Mouse (Mus musculus) liver, embryonic 14.5 days (tissue): ENCODE measurements around the gene Tet3. TPM values are rescaled to one million over a fixed set of nuclear protein-coding genes. Genes with fewer than 3 reads are reported as not detected.

Source experiments
- ATAC-seq: fragments of 200-750 bp; cut with Nextera tagmentation; 2 replicates; pipeline ENCODE4 v1.8.0; 2017; ENCODE audit warnings: moderate number of reproducible peaks, mild to moderate bottlenecking, moderate library complexity; ENCODE audit not compliant: insufficient read depth
- DNase-seq, 3 experiments: peaks; one replicate each; pipeline ENCODE4 v3.0.0-alpha.2; 2012 to 2013; ENCODE audit warnings: low read depth in 3 of 3, low spot score in 3 of 3
- H3K27ac ChIP-seq: fragments of 300-500 bp; sonication (generic); 2 replicates; pipeline ENCODE4 v1.5.1; 2014; ENCODE audit warnings: moderate library complexity, mild to moderate bottlenecking, control low read depth, inconsistent platforms
- H3K27me3 ChIP-seq: fragments of 300-500 bp; sonication (generic); 2 replicates; pipeline ENCODE4 v1.6.1; 2014; ENCODE audit warnings: mild to moderate bottlenecking, low read length, moderate library complexity; ENCODE audit not compliant: control insufficient read depth, insufficient read depth
- H3K36me3 ChIP-seq: fragments of 300-500 bp; sonication (generic); replicated peaks from 2 replicates; pipeline ENCODE4 v1.6.1; 2014; ENCODE audit warnings: low read depth; ENCODE audit not compliant: control insufficient read depth, insufficient read depth
- H3K4me1 ChIP-seq, 2 experiments: fragments of 200-500 bp in 1 of 2; fragments of 300-500 bp in 1 of 2; sonication (generic) in 1 of 2; replicated peaks; 2 replicates each; pipeline ENCODE4 v1.6.1; 2012 to 2014; ENCODE audit warnings: antibody characterized with exemption in 1 of 2, inconsistent platforms in 1 of 2, low read length in 1 of 2; ENCODE audit not compliant: control insufficient read depth in 2 of 2, insufficient read depth in 2 of 2
- H3K4me2 ChIP-seq: fragments of 300-500 bp; sonication (generic); 2 replicates; pipeline ENCODE4 v1.6.1; 2014; ENCODE audit warnings: low read depth, mild to moderate bottlenecking, control low read depth, moderate library complexity
- H3K4me3 ChIP-seq, 2 experiments: fragments of 200-500 bp in 1 of 2; fragments of 300-500 bp in 1 of 2; sonication (generic) in 1 of 2; 2 replicates each; pipeline ENCODE4 v1.5.1; 2012 to 2014; ENCODE audit warnings: low read depth in 2 of 2, low read length in 2 of 2, mild to moderate bottlenecking in 2 of 2, control low read depth in 1 of 2, inconsistent platforms in 1 of 2, moderate library complexity in 1 of 2; ENCODE audit not compliant: insufficient read depth in 1 of 2
- H3K9ac ChIP-seq: fragments of 300-500 bp; sonication (generic); replicated peaks from 2 replicates; pipeline ENCODE4 v1.6.1; 2014; ENCODE audit warnings: mild to moderate bottlenecking, control low read depth, moderate library complexity
- H3K9me3 ChIP-seq: fragments of 300-500 bp; sonication (generic); 2 replicates; pipeline ENCODE4 v1.6.1; 2016; ENCODE audit warnings: low read length, mixed read lengths; ENCODE audit not compliant: control insufficient read depth
- CTCF ChIP-seq: IDR thresholded peaks from 2 replicates; pipeline ENCODE4 v1.5.1; 2016; ENCODE audit warnings: antibody characterized with exemption, low read depth, control low read depth
- EP300 ChIP-seq: IDR thresholded peaks from 2 replicates; pipeline ENCODE4 v1.6.1; 2016; ENCODE audit warnings: antibody characterized with exemption, low read depth
- WGBS: fragments of 180-500 bp; shearing (Covaris S2); extraction: QIAGEN DNeasy Blood & Tissue Kit; methylation state at CpG from one replicate; pipeline ENCODE4 v1.1.7; 2014; ENCODE audit not compliant: insufficient replicate concordance; 5-methylcytosine and 5-hydroxymethylcytosine counted together
- polyA plus RNA-seq, 2 experiments: library from polyadenylated mRNA; depleted of rRNA in 1 of 2; stranded (reverse) in 1 of 2; unstranded in 1 of 2; fragments of >200 nt; fragmentation: Nextera tagmentation in 1 of 2; extraction: Ambion mirVana in 1 of 2; gene quantifications; 2 replicates each; pipeline versions ENCODE4 v1.2.1 to v1.2.3; 2012 to 2014

The Tet3 gene
- polyA plus RNA-seq, 2 experiments = 3.1 to 7.7 TPM

DNA sequence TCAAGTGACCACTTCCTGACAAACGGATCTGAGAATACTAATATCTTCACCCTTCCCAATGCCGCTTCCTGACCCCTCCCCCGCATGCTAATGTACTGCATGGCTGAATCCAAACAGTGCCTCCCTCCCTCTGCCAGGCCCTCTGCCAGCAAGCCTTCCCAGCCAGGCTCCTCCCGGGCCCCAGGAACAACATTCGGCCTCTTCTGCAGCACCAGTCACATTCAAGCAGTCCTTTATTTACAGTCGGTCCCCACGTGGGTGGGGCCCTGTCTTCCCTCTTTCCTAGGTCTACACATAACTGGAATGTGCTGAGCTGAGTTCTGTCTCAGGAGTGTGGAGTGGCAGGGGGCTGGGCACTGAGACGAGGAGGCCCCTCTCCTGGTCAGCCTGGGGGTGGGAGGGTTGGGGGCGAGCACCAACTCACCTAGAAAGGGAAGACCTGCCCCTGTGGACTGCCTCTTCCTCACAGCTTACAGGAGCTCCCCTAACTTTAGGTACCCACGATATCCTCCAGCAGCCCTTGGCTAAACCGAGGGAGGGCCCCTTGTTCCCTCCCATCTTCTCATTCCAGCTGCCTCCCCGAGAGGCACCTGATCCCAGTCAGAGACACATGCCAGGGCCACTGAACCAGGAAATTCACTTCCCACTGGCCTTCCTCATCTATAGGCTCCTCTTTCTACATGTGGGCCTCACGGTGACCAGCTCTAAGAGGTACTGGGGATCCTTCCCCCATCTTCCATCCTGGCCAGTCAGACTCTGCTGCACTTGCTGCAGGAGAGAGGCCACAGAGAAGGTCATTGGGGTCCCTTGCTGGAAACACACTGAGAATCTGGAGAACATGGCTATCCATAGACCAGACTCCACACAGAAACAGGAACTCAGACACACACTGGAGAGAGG, 15.2 kb downstream of the Tet3 start:
- Histone ChIP-seq H3K4me1 (peaks cover 34 to 53% of the 10 kb centered on the region in 2 experiments), H3K4me3 (no peak overlapping the region), H3K9ac (0 out of 2 replicates have a peak overlapping the region, but pooled peaks have one; percentile 31), H3K9me3 (no peaks in the 10 kb centered on the region), H3K4me2 (peak overlapping the region; percentile 84), H3K27ac (no peak overlapping the region; the same call in 1 of the 2 replicates), H3K27me3 (no peaks in the 10 kb centered on the region), H3K36me3 (no peaks in the 10 kb centered on the region)
- DNase-seq (no peak), ATAC-seq (no peak)
- 26% methylated on average over 13 of the region's 13 CpGs for WGBS
- no peak for TF ChIP-seq CTCF
- TF ChIP-seq EP300 = no peak

DNA sequence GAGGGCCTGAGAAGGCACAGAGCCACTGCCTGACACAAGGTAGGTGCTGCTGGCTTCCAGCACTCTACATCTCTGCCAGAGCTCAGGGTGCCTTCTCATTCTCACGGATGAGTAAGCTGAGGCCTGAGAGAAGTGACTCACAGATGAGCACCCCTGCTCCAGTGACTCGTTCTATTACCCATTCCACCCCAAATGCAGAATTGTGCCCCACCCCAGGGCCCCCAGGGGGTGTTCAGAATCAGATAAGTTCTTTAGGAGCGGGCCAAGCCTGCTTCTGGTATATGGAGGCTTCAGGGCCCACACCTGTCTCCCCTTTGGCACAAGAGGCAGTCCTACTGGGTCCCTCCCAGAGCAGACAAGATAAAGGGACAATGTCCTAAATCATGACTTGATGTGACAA, 16.2 kb downstream of the Tet3 start:
- H3K36me3 ChIP-seq = no peaks in the 10 kb centered on the region
- no peaks in the 10 kb centered on the region for H3K27me3 ChIP-seq
- peak overlapping the region; percentile 84 for H3K4me2 ChIP-seq
- H3K4me3 ChIP-seq = peak overlapping the region; percentile 24 to 67
- ATAC-seq (peak; percentile 8; the same call in 1 of the 2 replicates), DNase-seq (peak in 1 of 3 experiments; percentile 40)
- peak overlapping the region; percentile 69 for H3K9ac ChIP-seq
- H3K27ac ChIP-seq = peak overlapping the region; percentile 40
- H3K4me1 ChIP-seq = peaks cover 34 to 48% of the 10 kb centered on the region in 2 experiments
- H3K9me3 ChIP-seq = no peaks in the 10 kb centered on the region
- TF ChIP-seq CTCF (no peak), EP300 (no peak)
- 19% methylated on average over 3 of the region's 3 CpGs for WGBS

DNA sequence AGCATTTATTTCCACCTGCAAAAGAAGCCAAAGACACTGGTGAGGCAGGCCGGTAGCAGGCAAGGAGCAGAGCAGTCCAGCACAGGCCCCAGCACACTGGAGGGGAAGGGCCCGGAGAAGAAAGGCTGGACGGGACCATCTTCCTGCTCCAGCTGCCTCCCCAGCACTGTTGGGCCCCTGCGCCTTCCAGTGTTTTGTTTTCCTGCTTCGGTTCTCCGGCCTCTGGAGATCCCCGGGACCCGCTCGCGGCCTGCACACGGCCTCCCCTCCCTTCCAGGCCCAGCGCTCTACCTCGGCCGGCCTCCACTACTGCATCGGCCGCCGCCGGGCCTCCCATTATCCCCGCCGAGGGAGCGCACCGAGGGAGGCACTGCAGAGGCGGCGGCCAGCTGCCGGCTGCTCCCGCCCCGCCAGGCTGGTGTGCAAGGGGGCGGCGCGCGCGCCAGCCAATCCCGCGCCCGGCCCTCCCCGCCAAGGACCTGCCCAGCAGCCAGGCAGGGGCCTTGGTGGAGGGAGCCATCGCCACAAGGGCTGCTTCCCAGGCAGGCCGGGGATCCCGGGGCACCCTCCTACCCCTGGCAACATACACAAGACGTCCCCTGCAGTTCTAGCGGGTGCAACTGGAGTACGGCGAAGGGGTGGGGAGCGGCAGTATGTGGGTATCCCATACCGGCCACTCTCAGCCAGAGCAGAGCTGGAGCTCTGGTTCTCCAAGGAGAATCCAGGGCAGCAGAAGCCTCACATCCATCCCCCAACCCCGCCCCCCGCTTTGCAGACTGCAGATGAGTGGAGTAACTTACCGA, 17.4 kb downstream of the Tet3 start:
- peaks cover 34 to 38% of the 10 kb centered on the region in 2 experiments for H3K4me1 ChIP-seq
- H3K9me3 ChIP-seq = no peaks in the 10 kb centered on the region
- peak overlapping the region; percentile 67 to 81 for H3K4me3 ChIP-seq
- WGBS = 1% methylated on average over 43 of the region's 48 CpGs
- H3K36me3 ChIP-seq = no peaks in the 10 kb centered on the region
- peak overlapping the region; percentile 84 for H3K4me2 ChIP-seq
- peak; percentile 97 for ATAC-seq
- peak; percentile 73 to 75 (median 74) for DNase-seq
- H3K27me3 ChIP-seq = no peaks in the 10 kb centered on the region
- H3K9ac ChIP-seq = peak overlapping the region; percentile 79
- TF ChIP-seq CTCF = no peak; the same call in 1 of the 2 replicates
- TF ChIP-seq EP300 = no peak
- H3K27ac ChIP-seq = peak overlapping the region; percentile 56

- Histone ChIP-seq H3K9me3 (no peaks in the 10 kb centered on the region), H3K9ac (peak overlapping the region; percentile 79), H3K27me3 (no peaks in the 10 kb centered on the region), H3K4me2 (peak overlapping the region; percentile 84), H3K4me3 (peak overlapping the region; percentile 67 to 81), H3K4me1 (peaks cover 34 to 36% of the 10 kb centered on the region in 2 experiments), H3K27ac (peak overlapping the region; percentile 56), H3K36me3 (no peaks in the 10 kb centered on the region)
- WGBS = 35% methylated on average over 26 of the region's 26 CpGs
- DNase-seq (no peak), ATAC-seq (peak; percentile 3; the same call in 1 of the 2 replicates)
- 0 out of 2 replicates have a peak, but pooled peaks have one; percentile 2 for TF ChIP-seq CTCF
- no peak for TF ChIP-seq EP300
Observed at GRCm38 (mm10) chr6:83440510-83441258, 18.2 kb downstream of the Tet3 start.
